Mouse (Mus musculus): ENCODE data around the gene Cox7a2l.

GRCm38 (mm10) chr17:83469586-83469985 lies 47.5 kb downstream of the Cox7a2l start:
- TF ChIP-seq CTCF (IDR thresholded peaks at IDR 0.05; ENCODE audit: extremely low read depth, insufficient read length, insufficient replicate concordance, low read depth, low read length), result no peak
- no peak for TF ChIP-seq POLR2A (IDR thresholded peaks at IDR 0.05; ENCODE audit: low read depth, low read length)
